Mouse (Mus musculus) bone marrow macrophage, adult 2 months (primary cell): ENCODE measurements around the gene Col9a1.

Experiments used
- CTCF ChIP-seq: IDR thresholded peaks from 2 replicates; pipeline ENCODE4 v1.5.1; 2012; ENCODE audit warnings: low read depth, mild to moderate bottlenecking, low read length, moderate library complexity
- POLR2A ChIP-seq: IDR thresholded peaks from 2 replicates; pipeline ENCODE4 v1.6.1; 2012; ENCODE audit warnings: mild to moderate bottlenecking, low read depth, low read length, borderline replicate concordance

GRCm38 (mm10) chr1:24140555-24140954, 36.9 kb upstream of the Col9a1 start:
- TF ChIP-seq POLR2A (no peak), CTCF (no peak)
